Mouse (Mus musculus) neutrophil, adult 59 days (primary cell): ENCODE data around the gene Phb. TPM values are rescaled to one million over a fixed set of nuclear protein-coding genes. Genes with fewer than 3 reads are reported as not detected.

Experiments
- total RNA-seq, 2 experiments: library from RNA; stranded (reverse); gene quantifications; 1 replicate in 1 of 2; 2 replicates in 1 of 2; pipeline ENCODE4 v1.2.4; 2023

Gene Phb
- total RNA-seq, result 10 to 100 TPM; 23.1 to 27.6 TPM

DNA sequence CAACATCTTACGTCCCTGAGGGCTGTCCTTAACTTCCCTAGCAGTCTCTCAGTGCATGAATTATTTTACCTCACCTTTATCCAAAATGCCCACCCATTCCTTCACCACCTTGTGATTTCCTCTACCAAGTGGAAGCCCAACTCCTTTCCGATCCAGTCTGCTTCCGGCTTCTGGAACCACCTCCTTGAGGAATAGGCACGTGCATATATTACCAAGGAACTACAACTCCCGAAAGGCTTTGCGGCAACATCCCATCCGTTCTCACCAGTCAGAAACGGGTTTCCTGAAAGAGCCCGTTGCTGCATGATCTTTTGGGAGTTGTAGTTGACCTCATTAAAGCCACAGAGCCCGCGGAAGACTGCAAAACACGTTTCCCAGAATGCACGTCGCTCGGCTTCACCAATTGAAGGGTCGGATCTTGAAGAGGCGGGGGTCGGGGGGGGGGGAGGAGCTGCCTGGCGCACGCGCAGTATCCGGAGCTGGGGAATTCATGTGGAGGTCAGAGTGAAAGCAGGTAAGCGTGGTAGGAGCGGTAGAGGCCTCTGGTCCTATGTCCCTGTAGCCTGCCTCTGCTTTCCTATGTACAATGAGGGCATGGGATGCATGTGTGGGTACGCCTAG lies at the start of gene Phb:
Gene Phb, plus strand, starts transcription at position 429 of the 621 bp plus-strand sequence.

DNA sequence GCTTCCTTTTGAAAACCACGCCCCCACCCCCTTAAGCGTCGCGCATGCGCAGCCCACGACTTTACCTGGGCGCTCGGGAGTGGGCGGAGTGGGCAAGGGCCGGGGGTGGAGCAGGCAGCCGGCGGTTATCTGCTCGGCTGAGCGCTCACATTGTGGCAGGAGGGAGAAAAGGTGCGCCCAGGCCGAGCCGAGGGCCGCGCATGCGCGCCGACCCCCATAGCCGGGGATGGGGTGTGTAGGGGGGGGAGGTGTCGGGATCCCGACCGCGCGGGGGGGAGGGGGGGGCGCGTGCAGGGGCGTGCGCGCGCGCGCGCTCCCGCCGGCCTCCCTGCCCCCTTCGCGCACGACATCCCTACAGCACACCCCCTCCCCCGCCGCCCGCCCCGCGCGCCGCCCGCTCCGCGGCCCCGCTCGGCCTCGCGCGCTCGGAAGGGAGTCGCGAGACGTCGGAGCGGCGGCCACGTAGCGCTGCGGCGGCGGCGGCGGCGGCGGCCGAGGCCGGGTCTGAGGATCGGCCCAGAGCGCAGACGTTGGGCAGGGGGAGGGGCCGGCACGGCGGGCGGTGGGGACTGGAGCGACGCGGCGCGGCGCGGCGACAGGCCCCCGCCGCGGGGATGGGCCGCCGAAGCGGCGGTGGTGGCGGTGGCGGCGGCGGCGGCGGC lies 45.9 kb downstream of the Phb start, which contains the start of gene Zfp652:
Gene Zfp652, plus strand, starts transcription at position 111 of the 662 bp plus-strand sequence.

DNA sequence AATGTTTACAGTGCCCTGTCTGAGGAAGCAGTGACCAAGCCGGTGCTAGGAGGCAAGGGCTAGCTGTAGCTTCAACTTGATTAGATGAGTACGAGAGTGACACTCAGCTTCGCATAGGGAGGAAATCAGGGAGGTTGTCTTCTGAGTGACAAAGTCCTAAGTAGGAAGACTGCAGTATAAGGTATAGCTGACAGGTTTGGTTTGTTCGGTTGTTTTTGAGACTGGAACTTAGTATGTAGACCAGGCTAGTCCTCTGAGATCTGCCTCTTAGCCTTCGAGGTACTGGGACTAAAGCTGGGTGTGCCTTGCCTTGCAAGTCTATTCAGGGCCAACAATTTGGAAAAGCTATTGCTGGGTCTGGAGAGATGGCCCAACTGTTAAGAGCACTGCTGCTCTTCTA lies 56.5 kb downstream of the Phb start, which contains the start of gene B130006D01Rik:
Gene B130006D01Rik, plus strand, starts transcription at position 301 of the 400 bp plus-strand sequence.

Other genes starting within 250 kb of the Phb start
- not detected for gene Nxph3, start 152.4 kb upstream of the Phb start, total RNA-seq
- gene Ngfr, start 79.2 kb upstream of the Phb start, total RNA-seq, result under 1 TPM in 1 of 2 experiments, not detected in 1; 0.13 TPM
- 10 to 100 TPM; 64.9 to 68.0 TPM for gene Zfp652, start 45.7 kb downstream of the Phb start, total RNA-seq
- gene B130006D01Rik, start 56.6 kb downstream of the Phb start, total RNA-seq, result 1 to 10 TPM; 3.7 to 4.3 TPM
- 100 to 1,000 TPM; 167 to 174 TPM for gene Phospho1, start 157.5 kb downstream of the Phb start, total RNA-seq
- 10 to 100 TPM; 20.5 to 30.0 TPM for gene Gngt2, start 170.3 kb downstream of the Phb start, total RNA-seq
- 10 to 100 TPM in 1 of 2 experiments, 1 to 10 TPM in 1; 9.6 to 17.9 TPM for gene Abi3, start 175.5 kb downstream of the Phb start, total RNA-seq
- gene B4galnt2, start 247.9 kb downstream of the Phb start, total RNA-seq, result not detected